Mouse (Mus musculus) CH12.LX (cell line): Measurements from ENCODE around the gene Fgfr2.

ENCODE experiments used
- CTCF ChIP-seq, 2 experiments: IDR thresholded peaks in 1 of 2; conservative IDR thresholded peaks in 1 of 2; 2 replicates each; pipeline ENCODE4 v1.5.1; 2011 to 2012; ENCODE audit warnings: low read depth in 2 of 2, low read length in 2 of 2, improper control_type of control experiment in 1 of 2, inconsistent platforms in 1 of 2, mild to moderate bottlenecking in 1 of 2, moderate library complexity in 1 of 2
- EP300 ChIP-seq: IDR thresholded peaks from 2 replicates; pipeline ENCODE4 v1.6.1; 2011; ENCODE audit warnings: low read length, improper control_type of control experiment
- JUND ChIP-seq: conservative IDR thresholded peaks from 2 replicates; pipeline ENCODE4 v1.6.1; 2011; ENCODE audit warnings: low read depth, low read length, improper control_type of control experiment
- KAT2A ChIP-seq: IDR thresholded peaks from 2 replicates; pipeline ENCODE4 v1.6.1; 2012; ENCODE audit warnings: low read length, improper control_type of control experiment, inconsistent platforms; ENCODE audit not compliant: insufficient replicate concordance
- MAX ChIP-seq: IDR thresholded peaks from 2 replicates; pipeline ENCODE4 v1.6.1; 2011; ENCODE audit warnings: low read length, improper control_type of control experiment
- POLR2A ChIP-seq: IDR thresholded peaks from 2 replicates; pipeline ENCODE4 v1.6.1; 2011; ENCODE audit warnings: low read depth, mild to moderate bottlenecking, improper control_type of control experiment, low read length
- RAD21 ChIP-seq: IDR thresholded peaks from 2 replicates; pipeline ENCODE4 v1.6.1; 2011; ENCODE audit warnings: low read depth, mild to moderate bottlenecking, low read length, improper control_type of control experiment, moderate library complexity
- RCOR1 ChIP-seq: conservative IDR thresholded peaks from 2 replicates; pipeline ENCODE4 v1.6.1; 2012; ENCODE audit warnings: low read depth, mild to moderate bottlenecking, inconsistent platforms, low read length, improper control_type of control experiment
- SMC3 ChIP-seq: IDR thresholded peaks from 2 replicates; pipeline ENCODE4 v1.6.1; 2011; ENCODE audit warnings: low read depth, low read length, improper control_type of control experiment
- TBP ChIP-seq: conservative IDR thresholded peaks from 2 replicates; pipeline ENCODE4 v1.6.1; 2011; ENCODE audit warnings: low read depth, low read length, improper control_type of control experiment
- USF2 ChIP-seq: conservative IDR thresholded peaks from 2 replicates; pipeline ENCODE4 v1.6.1; 2011; ENCODE audit warnings: low read depth, low read length, improper control_type of control experiment
- ZC3H11A ChIP-seq: IDR thresholded peaks from 2 replicates; pipeline ENCODE4 v1.6.1; 2012; ENCODE audit warnings: low read depth, mild to moderate bottlenecking, inconsistent platforms, low read length, improper control_type of control experiment
- ZNF384 ChIP-seq: IDR thresholded peaks from 2 replicates; pipeline ENCODE4 v1.6.1; 2012; ENCODE audit warnings: low read depth, low read length, improper control_type of control experiment, inconsistent platforms

DNA sequence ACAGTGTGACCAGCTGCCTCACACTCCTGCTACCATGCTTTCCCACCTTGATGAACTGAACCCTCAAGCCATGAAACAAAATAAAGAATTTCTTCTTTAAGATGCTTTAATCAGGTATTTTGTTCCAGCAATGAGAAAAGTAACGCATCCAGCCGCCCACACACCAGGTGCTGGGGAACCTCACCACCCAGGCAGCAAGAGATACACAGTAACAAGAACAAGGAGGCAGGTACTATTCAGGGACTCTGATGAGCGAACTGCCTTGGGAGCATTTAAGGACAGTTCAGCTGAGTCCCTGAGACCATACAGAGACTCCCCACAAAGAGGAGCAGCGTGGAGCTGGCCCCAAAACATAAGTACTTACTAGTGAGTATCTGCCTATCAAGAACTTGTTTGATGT lies 1016.3 kb downstream of the Fgfr2 start:
- TF ChIP-seq EP300: no peak
- no peak for TF ChIP-seq USF2
- TF ChIP-seq CTCF (conservative IDR thresholded peaks at IDR 0.05 in 1 of 2, IDR thresholded peaks at IDR 0.05 in 1 of 2; ENCODE audit: low read depth in 2 of 2, low read length in 2 of 2): no peak
- TF ChIP-seq TBP: no peak
- no peak for TF ChIP-seq RCOR1
- no peak for TF ChIP-seq KAT2A
- no peak for TF ChIP-seq ZC3H11A
- no peak for TF ChIP-seq POLR2A
- no peak for TF ChIP-seq SMC3
- TF ChIP-seq JUND: no peak
- no peak for TF ChIP-seq ZNF384
- no peak for TF ChIP-seq MAX
- no peak for TF ChIP-seq RAD21
